Mouse (Mus musculus) hindbrain, embryonic 15.5 days (tissue): ENCODE data around the gene Hist1h2bf. TPM values are rescaled to one million over a fixed set of nuclear protein-coding genes. Genes with fewer than 3 reads are reported as not detected.
"Not testable (repeated sequence)": the region's sequence is repeated elsewhere in the genome, so short reads cannot be mapped to it uniquely, and the experiment has no call there.

Experiments used
- ATAC-seq: fragments of 200-750 bp; cut with Nextera tagmentation; 2 replicates; pipeline ENCODE4 v1.8.0; 2017; ENCODE audit warnings: low read depth, moderate number of reproducible peaks, moderate TSS enrichment; ENCODE audit not compliant: low FRiP score
- H3K27ac ChIP-seq: fragments of 300-500 bp; sonication (generic); replicated peaks from 2 replicates; pipeline ENCODE4 v1.5.1; 2015; ENCODE audit warnings: mild to moderate bottlenecking, inconsistent platforms
- H3K27me3 ChIP-seq: fragments of 300-500 bp; sonication (generic); 2 replicates; pipeline ENCODE4 v1.6.1; 2015; ENCODE audit warnings: control low read depth, inconsistent platforms
- H3K36me3 ChIP-seq: fragments of 300-500 bp; sonication (generic); 2 replicates; pipeline ENCODE4 v1.6.1; 2015; ENCODE audit warnings: control low read depth, inconsistent platforms
- H3K4me1 ChIP-seq: fragments of 300-500 bp; sonication (generic); replicated peaks from 2 replicates; pipeline ENCODE4 v1.6.1; 2015; ENCODE audit warnings: control low read depth, inconsistent platforms
- H3K4me2 ChIP-seq: fragments of 300-500 bp; sonication (generic); 2 replicates; pipeline ENCODE4 v1.6.1; 2015; ENCODE audit warnings: moderate library complexity, mild to moderate bottlenecking, inconsistent platforms
- H3K4me3 ChIP-seq: fragments of 300-500 bp; sonication (generic); 2 replicates; pipeline ENCODE4 v1.5.1; 2015; ENCODE audit warnings: mild to moderate bottlenecking, inconsistent platforms
- H3K9ac ChIP-seq: fragments of 300-500 bp; sonication (generic); 2 replicates; pipeline ENCODE4 v1.6.1; 2015; ENCODE audit warnings: inconsistent platforms
- H3K9me3 ChIP-seq: fragments of 300-500 bp; sonication (generic); 2 replicates; pipeline ENCODE4 v1.6.1; 2016; ENCODE audit warnings: control low read depth, inconsistent platforms
- WGBS: fragments of 180-500 bp; shearing (Covaris S2); methylation state at CpG from one replicate; pipeline ENCODE4 v1.1.7; 2015; 5-methylcytosine and 5-hydroxymethylcytosine counted together
- polyA plus RNA-seq: library from polyadenylated mRNA; unstranded; fragments of >200 nt; fragmentation: Nextera tagmentation; extraction: Ambion mirVana; gene quantifications from 2 replicates; pipeline ENCODE4 v1.2.1, GENCODE M21; 2015

Gene Hist1h2bf
- polyA plus RNA-seq, result 0.76 and 2.0 TPM in 2 replicates

DNA sequence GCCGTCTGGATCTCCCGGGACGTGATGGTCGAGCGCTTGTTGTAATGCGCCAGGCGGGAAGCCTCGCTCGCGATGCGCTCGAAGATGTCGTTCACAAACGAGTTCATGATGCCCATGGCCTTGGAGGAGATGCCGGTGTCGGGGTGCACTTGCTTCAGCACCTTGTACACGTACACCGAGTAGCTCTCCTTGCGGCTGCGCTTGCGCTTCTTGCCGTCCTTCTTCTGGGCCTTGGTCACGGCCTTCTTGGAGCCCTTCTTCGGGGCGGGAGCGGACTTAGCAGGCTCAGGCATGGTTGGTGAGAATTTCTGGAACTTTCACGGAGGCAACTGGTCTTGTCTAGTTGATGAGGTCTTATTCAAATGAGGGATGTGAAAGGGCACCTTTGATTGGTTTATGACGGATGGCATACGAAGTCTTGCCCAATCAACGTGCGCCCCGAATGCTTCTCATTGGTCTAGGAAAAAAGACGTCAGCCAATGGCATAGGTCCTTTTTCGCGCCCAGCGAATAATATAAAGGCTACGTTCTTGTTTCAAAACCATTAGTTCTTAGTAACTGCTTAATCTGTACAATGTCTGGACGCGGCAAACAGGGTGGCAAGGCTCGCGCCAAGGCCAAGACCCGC, at the start of gene Hist1h2bf, which contains the start of gene Hist1h2ad:
Gene Hist1h2bf, minus strand, starts transcription at position 299 of the 627 bp plus-strand sequence.
Gene Hist1h2ad, plus strand, starts transcription at position 484 of the 627 bp plus-strand sequence.
- H3K27me3 ChIP-seq, H3K9me3 ChIP-seq, H3K36me3 ChIP-seq: not testable (repeated sequence)
- Histone ChIP-seq H3K4me3 (peak within 1 kb of the TSS; percentile 43), H3K9ac (peak within 1 kb of the TSS; percentile 29; the same call in 1 of the 2 replicates), H3K4me2 (peak within 1 kb of the TSS; percentile 58), H3K27ac (peak within 1 kb of the TSS; percentile 87), H3K4me1 (peaks cover 41% of the 10 kb centered on the region)
- WGBS, result under 1% methylated on average over 42 of the region's 42 CpGs
- peak; percentile 93 for ATAC-seq

DNA sequence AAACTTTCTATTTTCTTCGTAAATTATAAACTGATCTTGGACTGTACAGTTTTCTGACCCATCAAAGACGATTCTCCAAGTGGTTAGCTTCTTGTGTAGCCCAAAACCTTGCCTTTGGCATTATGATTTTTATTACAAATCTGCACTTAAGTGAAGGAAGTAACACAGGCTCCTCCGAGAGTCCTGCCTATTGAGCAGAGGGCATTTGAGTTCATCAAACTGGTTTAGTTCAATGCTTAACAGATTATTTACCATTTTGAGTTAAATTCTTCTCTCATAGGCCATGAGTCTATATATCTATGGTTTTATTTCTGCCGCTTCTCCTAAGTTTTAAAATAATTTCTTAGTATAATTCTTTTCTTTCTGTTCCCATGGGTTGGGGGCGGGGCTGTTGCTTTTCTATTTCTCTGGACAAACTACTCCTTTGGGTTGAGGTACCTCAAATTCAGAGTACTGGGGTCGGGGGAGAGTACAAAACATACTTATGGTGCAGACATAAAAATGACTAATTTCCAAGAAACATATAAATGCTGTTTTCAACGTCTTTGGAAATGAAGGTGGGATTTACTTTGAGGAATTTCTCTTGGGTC, 49.0 kb upstream of the Hist1h2bf start:
- Histone ChIP-seq H3K27ac (peak overlapping the region; percentile 95), H3K36me3 (no peaks in the 10 kb centered on the region), H3K9me3 (no peaks in the 10 kb centered on the region), H3K9ac (0 out of 2 replicates have a peak overlapping the region, but pooled peaks have one; percentile 9), H3K4me1 (peaks cover 22% of the 10 kb centered on the region), H3K4me3 (peak overlapping the region; percentile 70), H3K4me2 (peak overlapping the region; percentile 99), H3K27me3 (no peaks in the 10 kb centered on the region)
- no peak for ATAC-seq
- 28% methylated on average over 7 of the region's 7 CpGs for WGBS

DNA sequence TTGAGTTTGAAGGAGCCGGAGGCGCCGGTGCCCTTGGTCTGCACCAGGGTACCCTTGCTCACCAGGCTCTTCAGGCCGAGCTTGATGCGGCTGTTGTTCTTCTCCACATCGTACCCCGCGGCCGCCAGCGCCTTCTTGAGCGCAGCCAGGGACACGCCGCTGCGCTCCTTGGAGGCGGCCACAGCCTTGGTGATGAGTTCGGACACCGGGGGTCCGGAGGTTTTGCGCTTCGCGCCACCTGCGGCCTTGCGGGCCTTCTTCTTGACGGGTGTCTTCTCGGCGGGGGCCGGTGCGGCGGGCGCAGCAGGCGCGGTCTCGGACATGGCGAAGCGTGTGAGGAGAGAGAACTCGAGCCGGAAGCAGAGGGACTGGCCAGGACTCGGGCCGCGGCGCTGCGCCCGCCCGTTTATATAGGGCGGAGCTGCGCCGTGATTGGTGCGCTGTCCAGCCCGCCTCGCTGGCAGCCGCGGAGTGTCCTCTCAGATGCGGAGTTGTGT, 48.2 kb upstream of the Hist1h2bf start, which contains the start of gene Hist1h1e:
Gene Hist1h1e, minus strand, starts transcription at position 384 of the 497 bp plus-strand sequence.
- Histone ChIP-seq H3K4me1 (peaks cover 22% of the 10 kb centered on the region), H3K4me3 (peak within 1 kb of the TSS; percentile 70), H3K9ac (peak within 1 kb of the TSS; percentile 86), H3K4me2 (peak within 1 kb of the TSS; percentile 99), H3K27ac (peak within 1 kb of the TSS; percentile 95)
- WGBS, result under 1% methylated on average over 49 of the region's 53 CpGs
- H3K27me3 ChIP-seq, H3K9me3 ChIP-seq, H3K36me3 ChIP-seq: not testable (repeated sequence)
- peak; percentile 94 for ATAC-seq

DNA sequence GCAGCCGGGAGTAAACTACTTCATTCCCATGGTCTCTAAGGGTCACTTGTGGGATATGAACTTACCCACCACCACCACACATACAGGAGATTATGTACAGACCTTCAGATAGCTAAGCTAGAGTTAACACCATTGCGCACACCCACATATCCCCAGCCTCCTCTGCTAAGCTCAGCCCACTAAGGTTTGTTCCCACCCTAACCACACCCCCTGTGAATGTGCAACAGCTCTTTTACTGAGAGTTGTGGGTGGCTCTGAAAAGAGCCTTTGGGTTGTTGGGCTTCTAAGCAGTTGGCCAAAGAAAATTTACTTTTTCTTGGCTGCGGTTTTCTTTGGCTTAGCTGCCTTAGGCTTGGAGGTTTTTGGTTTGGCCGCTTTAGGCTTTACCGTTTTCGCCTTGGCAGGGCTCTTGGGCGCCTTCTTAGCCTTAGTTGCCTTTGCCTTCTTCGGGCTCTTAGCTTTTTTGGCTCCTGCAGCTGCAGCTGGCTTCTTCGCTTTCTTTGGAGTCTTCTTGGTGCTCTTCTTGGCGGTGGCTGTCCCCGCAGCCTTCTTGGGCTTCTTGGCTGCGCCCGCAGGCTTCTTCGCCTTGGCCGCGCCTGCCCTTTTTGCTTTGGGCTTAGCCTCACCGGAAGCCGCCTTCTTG, 47.7 kb upstream of the Hist1h2bf start:
- Histone ChIP-seq H3K27me3 (no peaks in the 10 kb centered on the region), H3K4me1 (peaks cover 22% of the 10 kb centered on the region), H3K36me3 (no peaks in the 10 kb centered on the region), H3K4me2 (peak overlapping the region; percentile 99), H3K9ac (peak overlapping the region; percentile 86), H3K9me3 (no peaks in the 10 kb centered on the region), H3K27ac (peak overlapping the region; percentile 95), H3K4me3 (peak overlapping the region; percentile 70)
- ATAC-seq, result peak; percentile 83
- WGBS, result under 1% methylated on average over 18 of the region's 18 CpGs

DNA sequence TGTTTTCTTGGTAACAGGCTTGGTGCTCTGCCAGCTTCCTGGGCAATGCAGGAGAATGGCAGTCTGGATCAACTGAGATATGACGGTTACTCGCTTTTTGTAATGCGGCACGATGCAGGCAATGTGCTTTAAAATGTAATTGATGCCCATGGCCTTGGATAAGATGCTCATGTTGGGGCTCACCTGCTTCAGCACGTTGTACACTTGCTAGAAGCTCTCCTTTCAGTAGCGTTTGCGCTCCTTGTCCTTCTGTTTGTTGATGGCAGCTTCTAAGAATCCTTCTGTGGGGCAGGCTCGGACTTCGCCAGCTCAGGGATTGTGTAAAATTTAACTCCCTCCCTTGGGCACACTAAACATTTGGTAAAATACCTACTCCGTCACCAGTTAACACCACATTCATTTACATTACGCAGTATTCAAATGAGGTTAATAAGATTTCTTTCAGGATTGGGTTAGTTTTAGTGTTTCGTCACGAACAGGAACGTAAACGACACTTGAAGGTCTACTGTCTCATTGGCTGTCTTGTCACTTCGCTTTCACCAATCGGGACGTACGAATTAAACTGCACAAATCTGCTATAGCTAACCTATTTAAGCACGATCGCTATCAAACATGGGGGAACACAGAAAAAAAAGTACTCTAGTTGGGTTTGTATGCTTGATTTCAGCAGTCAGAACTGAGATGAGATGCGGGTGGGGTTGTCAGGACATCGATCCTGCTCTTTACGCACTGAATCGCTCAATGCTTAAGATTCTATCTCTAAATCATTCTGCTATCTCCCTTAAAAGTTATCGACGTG, 46.9 kb upstream of the Hist1h2bf start, which contains the start of gene Hist1h2be:
Gene Hist1h2be, minus strand, starts transcription at position 392 of the 799 bp plus-strand sequence.
- ATAC-seq, result peak; percentile 91
- Histone ChIP-seq H3K4me1 (peaks cover 22% of the 10 kb centered on the region), H3K27ac (peak within 1 kb of the TSS; percentile 95), H3K4me2 (peak within 1 kb of the TSS; percentile 99), H3K4me3 (peak within 1 kb of the TSS; percentile 70), H3K9me3 (no peaks in the 10 kb centered on the region), H3K36me3 (no peaks in the 10 kb centered on the region), H3K9ac (peak within 1 kb of the TSS; percentile 86), H3K27me3 (no peaks in the 10 kb centered on the region)
- WGBS, result under 1% methylated on average over 27 of the region's 27 CpGs

DNA sequence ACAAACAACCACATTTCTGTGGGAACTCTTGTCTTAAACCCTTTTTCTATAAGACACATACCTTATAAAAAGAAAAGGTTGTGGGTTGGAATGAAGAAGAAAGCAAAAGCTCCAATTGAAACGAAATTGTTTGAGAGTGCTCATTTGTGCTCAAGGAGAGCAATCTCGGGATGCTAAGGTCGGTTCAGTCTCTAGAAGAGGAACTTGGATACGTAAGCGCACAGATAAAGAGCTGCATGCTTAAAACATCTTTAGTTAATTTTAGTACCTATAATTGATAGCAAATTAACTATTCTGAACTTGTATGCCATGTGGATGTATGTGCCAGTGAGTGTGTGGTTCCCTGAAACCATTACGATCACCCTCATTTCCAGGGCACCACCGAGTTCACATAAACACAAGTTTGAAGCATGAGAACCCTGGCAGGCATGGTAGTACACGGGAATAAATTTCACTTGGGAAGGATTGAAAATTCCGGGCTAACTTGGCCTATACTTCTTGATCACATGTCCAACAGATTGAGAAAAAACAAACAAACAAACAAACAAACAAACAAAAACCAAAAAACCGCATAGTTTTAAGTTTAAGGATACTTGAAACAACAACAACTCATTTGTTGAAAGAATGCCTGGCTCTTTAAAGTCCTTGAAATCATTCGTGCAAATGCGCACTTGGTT, 46.2 kb upstream of the Hist1h2bf start:
- peaks cover 22% of the 10 kb centered on the region for H3K4me1 ChIP-seq
- no peaks in the 10 kb centered on the region for H3K9me3 ChIP-seq
- peak overlapping the region; percentile 99 for H3K4me2 ChIP-seq
- peak overlapping the region; percentile 70 for H3K4me3 ChIP-seq
- no peak for ATAC-seq
- H3K27me3 ChIP-seq, result no peaks in the 10 kb centered on the region
- H3K27ac ChIP-seq, result peak overlapping the region; percentile 95
- peak overlapping the region; percentile 86 for H3K9ac ChIP-seq
- no peaks in the 10 kb centered on the region for H3K36me3 ChIP-seq
- 54% methylated on average over 12 of the region's 12 CpGs for WGBS

DNA sequence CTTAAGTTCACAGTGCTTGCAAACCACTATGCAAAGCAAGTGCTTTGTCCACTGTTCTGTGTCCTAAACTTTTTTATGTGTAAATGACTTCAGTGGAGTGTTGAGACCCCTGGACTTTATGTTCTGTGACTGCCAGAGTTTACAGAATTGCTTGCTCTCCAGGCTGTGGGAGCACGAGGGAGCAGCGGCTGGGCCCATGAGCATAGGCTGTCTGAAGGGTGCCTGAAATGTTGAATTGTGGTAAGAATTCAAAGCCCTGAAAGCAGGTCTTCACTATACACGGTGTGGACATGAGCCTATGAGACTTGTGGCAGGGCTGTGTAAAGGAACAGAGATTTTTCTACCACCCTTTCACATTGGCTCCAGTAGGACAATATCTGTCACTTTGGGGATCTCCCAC, 37.6 kb upstream of the Hist1h2bf start:
- no peak for ATAC-seq
- Histone ChIP-seq H3K36me3 (no peaks in the 10 kb centered on the region), H3K27me3 (no peaks in the 10 kb centered on the region), H3K4me1 (no peaks in the 10 kb centered on the region), H3K4me3 (no peak overlapping the region), H3K27ac (no peak overlapping the region), H3K4me2 (no peak overlapping the region), H3K9me3 (no peaks in the 10 kb centered on the region), H3K9ac (no peak overlapping the region)
- 88% methylated on average over 3 of the region's 3 CpGs for WGBS

DNA sequence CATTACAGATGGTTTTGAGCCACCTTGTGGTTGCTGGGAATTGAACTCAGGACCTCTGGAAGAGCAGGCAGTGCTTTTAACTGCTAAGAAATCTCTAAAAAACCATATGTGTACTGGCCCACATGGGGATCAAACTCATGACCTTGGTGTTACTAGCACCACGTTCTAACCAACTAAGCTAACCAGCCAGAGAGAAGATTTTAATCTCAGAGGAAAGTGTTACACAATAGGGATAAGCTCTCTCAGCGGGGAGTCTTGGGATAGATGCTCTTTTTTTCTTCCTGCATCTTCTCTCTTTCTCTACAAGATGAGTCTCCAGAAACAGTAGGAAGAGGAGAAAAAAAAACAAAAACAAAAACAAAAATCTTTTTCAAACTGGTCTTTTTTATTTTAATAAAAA, 36.4 kb upstream of the Hist1h2bf start:
- Histone ChIP-seq H3K4me1 (no peaks in the 10 kb centered on the region), H3K4me2 (no peak overlapping the region), H3K36me3 (no peaks in the 10 kb centered on the region), H3K9me3 (no peaks in the 10 kb centered on the region), H3K9ac (no peak overlapping the region), H3K4me3 (no peak overlapping the region), H3K27me3 (no peaks in the 10 kb centered on the region), H3K27ac (no peak overlapping the region)
- 76% methylated on average over 2 of the region's 2 CpGs for WGBS
- no peak for ATAC-seq

DNA sequence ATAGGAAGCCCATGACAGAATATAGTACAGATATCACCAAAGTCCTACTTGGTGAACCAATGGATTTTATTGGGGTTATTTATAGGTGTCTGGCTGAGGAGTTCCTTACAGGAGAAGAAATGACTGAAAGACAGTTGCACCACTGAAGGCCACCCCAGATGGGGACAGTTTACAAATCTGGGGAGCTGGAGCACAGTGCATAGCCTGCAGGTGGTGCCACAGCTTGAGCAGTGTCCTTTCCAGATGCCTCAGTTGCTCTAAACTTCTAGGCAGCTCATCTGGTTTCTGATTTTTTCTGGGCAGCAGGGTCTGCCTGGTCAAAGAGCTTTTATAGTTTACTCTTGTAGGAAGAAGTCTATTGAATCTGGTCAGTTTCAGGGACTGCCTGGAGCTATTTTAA, 35.8 kb upstream of the Hist1h2bf start:
- Histone ChIP-seq H3K27ac (no peak overlapping the region), H3K27me3 (no peaks in the 10 kb centered on the region), H3K9ac (no peak overlapping the region), H3K9me3 (no peaks in the 10 kb centered on the region), H3K4me1 (no peaks in the 10 kb centered on the region), H3K4me2 (no peak overlapping the region), H3K36me3 (no peaks in the 10 kb centered on the region), H3K4me3 (no peak overlapping the region)
- no peak for ATAC-seq

DNA sequence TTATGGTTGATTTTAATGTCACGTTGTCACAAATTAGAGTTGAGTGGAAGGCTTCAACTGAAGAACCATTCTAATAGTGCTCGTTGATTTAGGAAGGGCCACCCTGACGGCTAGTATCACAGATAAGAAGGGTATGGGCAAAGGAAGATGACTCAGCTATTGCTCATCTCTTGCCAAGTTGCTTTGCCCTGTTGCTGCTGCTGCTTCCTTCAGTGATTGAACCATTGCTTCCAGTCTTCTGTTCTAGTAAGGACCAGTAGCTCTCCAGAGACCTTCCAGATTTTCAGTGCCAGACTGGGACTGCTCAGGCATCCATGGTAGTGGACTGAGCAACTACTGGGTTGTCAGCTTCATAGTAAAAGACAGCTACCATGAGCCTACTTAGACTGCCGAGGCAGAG, 35.2 kb upstream of the Hist1h2bf start:
- no peaks in the 10 kb centered on the region for H3K27me3 ChIP-seq
- H3K9me3 ChIP-seq, result no peaks in the 10 kb centered on the region
- H3K9ac ChIP-seq, result no peak overlapping the region
- no peak overlapping the region for H3K4me3 ChIP-seq
- no peaks in the 10 kb centered on the region for H3K4me1 ChIP-seq
- 87% methylated on average over 4 of the region's 4 CpGs for WGBS
- ATAC-seq, result no peak
- no peak overlapping the region for H3K4me2 ChIP-seq
- no peaks in the 10 kb centered on the region for H3K36me3 ChIP-seq
- H3K27ac ChIP-seq, result no peak overlapping the region

DNA sequence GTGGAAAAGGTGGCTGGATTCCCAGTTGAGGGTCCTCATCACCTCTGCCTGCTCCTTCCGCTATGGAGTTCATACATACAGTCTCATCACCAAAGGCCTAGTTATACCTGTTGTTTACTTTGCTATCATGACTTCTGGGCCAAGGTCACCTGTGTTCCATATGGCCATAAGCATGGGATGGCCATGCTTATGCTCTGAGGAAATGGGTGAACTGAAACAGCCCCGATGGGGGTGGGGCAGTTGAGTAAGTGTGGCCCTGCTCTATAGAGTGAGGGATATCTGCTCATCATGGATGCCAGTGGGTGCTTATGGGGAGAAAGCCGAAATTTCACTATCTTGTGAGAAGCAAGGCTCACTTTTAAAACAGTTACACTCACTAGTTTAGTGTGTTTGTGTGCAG, 31.1 kb upstream of the Hist1h2bf start:
- H3K27ac ChIP-seq, result no peak overlapping the region
- ATAC-seq, result no peak
- WGBS, result 89% methylated on average over 3 of the region's 3 CpGs

More for the DNA sequence above, 31.1 kb upstream of the Hist1h2bf start:
- H3K9ac ChIP-seq, result no peak overlapping the region
- H3K4me2 ChIP-seq, result no peak overlapping the region
- H3K27me3 ChIP-seq, result no peaks in the 10 kb centered on the region
- no peaks in the 10 kb centered on the region for H3K9me3 ChIP-seq
- H3K36me3 ChIP-seq, result no peaks in the 10 kb centered on the region
- H3K4me3 ChIP-seq, result no peak overlapping the region
- H3K4me1 ChIP-seq, result no peaks in the 10 kb centered on the region
